Mouse (Mus musculus) cerebellum, adult 2 months (tissue): ENCODE results near the gene Pkd1.

ENCODE experiments used
- CTCF ChIP-seq: fragments of 200-500 bp; IDR thresholded peaks from 2 replicates; pipeline ENCODE4 v1.5.1; 2011; ENCODE audit warnings: low read depth, mild to moderate bottlenecking, control low read depth, low read length, moderate library complexity, borderline replicate concordance; ENCODE audit not compliant: insufficient read depth
- POLR2A ChIP-seq: fragments of 200-500 bp; IDR thresholded peaks from 2 replicates; pipeline ENCODE4 v1.6.1; 2011; ENCODE audit warnings: low read length, control low read depth, borderline replicate concordance; ENCODE audit not compliant: insufficient read depth

DNA sequence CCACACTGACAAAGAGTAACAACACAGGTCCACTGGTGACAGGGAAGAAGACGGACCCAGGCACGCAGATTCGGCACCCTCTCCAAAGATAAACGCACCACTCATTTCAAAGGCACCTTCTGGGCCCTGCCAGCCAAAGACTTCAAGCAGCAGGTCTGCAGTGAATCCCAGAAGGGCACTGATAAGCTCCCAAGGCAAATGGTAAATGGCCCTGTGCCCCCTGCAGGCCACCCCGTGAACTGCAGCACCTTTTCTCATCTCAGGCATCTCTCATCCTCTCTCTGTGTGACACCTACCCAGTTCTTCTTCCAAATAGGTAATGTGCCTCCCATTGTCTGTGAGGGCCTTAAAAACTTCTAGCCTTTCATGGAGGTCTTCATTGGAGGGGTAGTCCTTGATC is 79.0 kb downstream of the Pkd1 start:
- no peak for TF ChIP-seq POLR2A
- TF ChIP-seq CTCF, result peak; percentile 98
